Mouse (Mus musculus) hindbrain, embryonic 10.5 days (tissue): Measurements from ENCODE around the gene Pcsk4. TPM values are rescaled to one million over a fixed set of nuclear protein-coding genes. Genes with fewer than 3 reads are reported as not detected.
A peak's percentile ranks its signal among the peaks of the same experiment; 100 is the strongest.
"Not testable (repeated sequence)": the region's sequence is repeated elsewhere in the genome, so short reads cannot be mapped to it uniquely, and the experiment has no call there.

Source experiments
- DNase-seq: peaks from one replicate; pipeline ENCODE4 v3.0.0-alpha.2; 2017; ENCODE audit warnings: low spot score
- H3K27ac ChIP-seq: fragments of 300-500 bp; sonication (generic); 2 replicates; pipeline ENCODE4 v1.5.1; 2016; ENCODE audit warnings: mild to moderate bottlenecking, moderate library complexity
- H3K27me3 ChIP-seq: fragments of 300-500 bp; sonication (generic); 2 replicates; pipeline ENCODE4 v1.6.1; 2016; ENCODE audit warnings: mild to moderate bottlenecking; ENCODE audit not compliant: poor library complexity, insufficient read depth, severe bottlenecking
- H3K36me3 ChIP-seq: fragments of 300-500 bp; sonication (generic); 2 replicates; pipeline ENCODE4 v1.6.1; 2016; ENCODE audit warnings: mild to moderate bottlenecking, moderate library complexity
- H3K4me1 ChIP-seq: fragments of 300-500 bp; sonication (generic); replicated peaks from 2 replicates; pipeline ENCODE4 v1.6.1; 2016; ENCODE audit warnings: mild to moderate bottlenecking
- H3K4me3 ChIP-seq: fragments of 300-500 bp; sonication (generic); 2 replicates; pipeline ENCODE4 v1.5.1; 2016; ENCODE audit warnings: mild to moderate bottlenecking, moderate library complexity
- H3K9me3 ChIP-seq: fragments of 300-500 bp; sonication (generic); 2 replicates; pipeline ENCODE4 v1.6.1; 2016; ENCODE audit warnings: mild to moderate bottlenecking, moderate library complexity
- WGBS: fragments of 180-500 bp; shearing (Covaris S2); methylation state at CpG from one replicate; pipeline ENCODE4 v1.1.7; 2016; 5-methylcytosine and 5-hydroxymethylcytosine counted together
- polyA plus RNA-seq: library from polyadenylated mRNA; unstranded; fragments of >200 nt; fragmentation: Nextera tagmentation; extraction: Ambion mirVana; gene quantifications from 2 replicates; pipeline ENCODE4 v1.2.1, GENCODE M21; 2016

The Pcsk4 gene
- polyA plus RNA-seq, 1 experiment from 2014 or later = 3.3 TPM

GRCm38 (mm10) chr10:80357994-80358639, 28.8 kb upstream of the Pcsk4 start:
- Histone ChIP-seq H3K36me3 (no peaks in the 10 kb centered on the region), H3K9me3 (no peaks in the 10 kb centered on the region), H3K27ac (no peak overlapping the region), H3K4me1 (peaks cover 22% of the 10 kb centered on the region), H3K27me3 (peaks cover 97% of the 10 kb centered on the region), H3K4me3 (peak overlapping the region; percentile 34)
- no peak for DNase-seq
- WGBS = 9% methylated on average over 31 of the region's 31 CpGs

- WGBS = 34% methylated on average over 7 of the region's 7 CpGs
- H3K4me3 ChIP-seq = peak overlapping the region; percentile 34; the same call in 1 of the 2 replicates
- no peak overlapping the region for H3K27ac ChIP-seq
These were observed 28.0 kb upstream of the Pcsk4 start for GRCm38 (mm10) chr10:80357336-80357735.

DNA sequence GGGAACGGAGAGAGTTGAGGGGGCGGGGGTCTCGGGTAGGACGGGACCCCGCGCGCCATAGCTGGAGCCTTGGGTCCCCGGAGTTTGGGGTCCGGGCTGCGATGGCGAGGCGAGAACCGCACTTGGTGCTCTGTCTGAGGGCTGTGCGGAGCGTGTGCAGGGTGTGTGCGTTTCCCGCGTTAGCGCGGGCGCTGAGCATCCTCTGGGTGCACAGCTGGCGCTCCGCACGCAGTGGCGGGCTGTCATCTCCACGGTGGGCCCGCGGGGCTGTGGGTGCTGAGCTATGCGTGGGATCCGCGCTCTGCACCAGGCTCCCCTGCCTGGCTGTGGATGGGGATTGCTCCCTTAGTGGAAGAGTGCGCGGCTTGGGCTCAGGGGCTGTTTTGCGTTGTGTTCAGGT, 27.4 kb upstream of the Pcsk4 start:
- DNase-seq = no peak
- Histone ChIP-seq H3K27me3 (peaks cover 100% of the 10 kb centered on the region), H3K36me3 (no peaks in the 10 kb centered on the region), H3K4me3 (peak overlapping the region; percentile 45), H3K9me3 (no peaks in the 10 kb centered on the region), H3K27ac (no peak overlapping the region), H3K4me1 (peaks cover 22% of the 10 kb centered on the region)
- WGBS = 3% methylated on average over 34 of the region's 34 CpGs

More at GRCm38 (mm10) chr10:80357336-80357735, 28.0 kb upstream of the Pcsk4 start:
- peaks cover 22% of the 10 kb centered on the region for H3K4me1 ChIP-seq
- H3K9me3 ChIP-seq = no peaks in the 10 kb centered on the region
- H3K27me3 ChIP-seq = peaks cover 97% of the 10 kb centered on the region
- no peaks in the 10 kb centered on the region for H3K36me3 ChIP-seq
- no peak for DNase-seq

DNA sequence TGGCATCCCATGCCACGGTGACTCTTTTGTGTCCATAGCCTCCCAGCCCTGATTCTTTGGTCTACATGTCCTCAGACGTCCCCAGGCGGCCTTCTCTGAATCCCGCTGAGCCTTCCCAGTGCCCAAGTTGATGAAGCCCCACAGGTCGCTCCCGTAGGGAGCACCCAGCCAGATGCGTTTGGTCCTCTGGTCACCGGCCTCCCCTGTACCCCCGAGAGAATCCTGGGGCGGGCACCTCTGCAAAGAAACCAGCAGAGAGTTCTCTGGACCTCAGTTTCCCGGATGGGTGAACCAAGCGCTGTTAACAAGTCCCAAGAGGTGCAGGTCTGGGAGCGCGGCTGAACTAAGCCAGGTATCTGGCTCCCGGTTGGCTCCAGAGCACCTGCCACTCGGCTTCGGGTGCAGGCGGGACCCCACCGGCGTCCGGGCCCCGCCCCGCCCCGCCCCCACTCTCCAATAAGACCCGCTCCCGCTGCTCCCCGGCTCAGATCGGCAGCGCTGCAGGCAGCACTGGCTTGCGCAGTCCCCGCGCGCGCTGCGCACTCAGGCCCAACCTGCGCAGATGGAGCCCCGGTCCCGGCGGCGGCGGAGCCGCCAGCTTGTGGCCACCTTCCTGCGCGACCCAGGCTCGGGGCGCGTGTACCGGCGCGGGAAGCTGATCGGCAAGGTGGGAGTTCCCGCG, 26.8 kb upstream of the Pcsk4 start, which contains the start of gene Plk5:
Gene Plk5, plus strand, starts transcription at position 459 of the 682 bp plus-strand sequence.
- under 1% methylated on average over 53 of the region's 53 CpGs for WGBS

DNA sequence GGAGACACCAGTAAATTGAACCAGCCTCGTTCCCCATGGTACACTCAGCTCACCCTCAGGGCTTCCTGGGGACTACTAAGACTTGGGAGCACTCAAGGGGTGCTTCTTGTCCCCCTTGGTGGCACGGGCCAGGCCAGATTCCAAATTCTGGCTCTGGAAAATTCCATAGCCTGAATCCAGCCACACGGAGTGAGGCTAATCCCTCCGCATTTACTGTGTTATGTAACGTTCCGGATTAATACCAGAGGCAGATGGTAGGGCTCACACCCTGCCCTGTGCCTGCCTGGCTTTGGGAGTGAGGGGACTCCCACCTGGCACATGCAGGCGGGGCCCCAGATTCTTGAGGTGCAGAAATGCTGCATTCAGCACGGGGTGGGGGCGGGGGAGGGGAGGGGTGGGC, 26.1 kb upstream of the Pcsk4 start:
- no peaks in the 10 kb centered on the region for H3K36me3 ChIP-seq
- DNase-seq = no peak
- H3K9me3 ChIP-seq = no peaks in the 10 kb centered on the region
- H3K27me3 ChIP-seq = peaks cover 100% of the 10 kb centered on the region
- H3K4me1 ChIP-seq = peaks cover 23% of the 10 kb centered on the region
- 10% methylated on average over 9 of the region's 9 CpGs for WGBS
- no peak overlapping the region for H3K4me3 ChIP-seq
- H3K27ac ChIP-seq = no peak overlapping the region

More for the DNA sequence above, 26.8 kb upstream of the Pcsk4 start, which contains the start of gene Plk5:
- Histone ChIP-seq H3K9me3 (no peaks in the 10 kb centered on the region), H3K27me3 (peaks cover 100% of the 10 kb centered on the region), H3K27ac (no peak within 1 kb of the TSS), H3K4me1 (peaks cover 22% of the 10 kb centered on the region), H3K4me3 (peak within 1 kb of the TSS; percentile 45), H3K36me3 (no peaks in the 10 kb centered on the region)
- no peak for DNase-seq

GRCm38 (mm10) chr10:80352727-80353126, 23.4 kb upstream of the Pcsk4 start:
- H3K4me1 ChIP-seq = peaks cover 39% of the 10 kb centered on the region
- no peak overlapping the region for H3K27ac ChIP-seq
- no peak for DNase-seq
- 68% methylated on average over 8 of the region's 8 CpGs for WGBS
- no peak overlapping the region for H3K4me3 ChIP-seq
- peaks cover 100% of the 10 kb centered on the region for H3K27me3 ChIP-seq
- no peaks in the 10 kb centered on the region for H3K36me3 ChIP-seq
- no peaks in the 10 kb centered on the region for H3K9me3 ChIP-seq

DNA sequence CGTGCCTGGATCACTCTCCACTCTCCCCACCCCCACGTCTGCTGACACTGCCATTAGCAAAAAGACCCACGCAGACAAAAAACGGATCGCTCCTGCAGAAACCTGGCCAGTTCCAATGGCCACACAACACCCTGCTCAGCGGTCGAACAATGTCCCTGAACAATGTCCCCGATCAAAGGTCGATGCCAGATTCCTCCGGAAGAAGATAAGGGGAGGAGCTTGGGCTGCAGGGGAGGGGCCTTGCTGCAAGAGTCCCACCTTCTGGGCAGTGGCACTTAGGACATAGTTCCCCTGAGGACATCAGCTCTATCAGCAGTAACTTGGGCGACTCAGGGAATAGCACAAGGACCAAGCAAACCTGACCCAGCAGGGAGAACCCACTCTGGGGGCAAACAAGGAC, 22.6 kb upstream of the Pcsk4 start:
- WGBS = 23% methylated on average over 11 of the region's 11 CpGs
- Histone ChIP-seq H3K27ac (no peak overlapping the region), H3K9me3 (no peaks in the 10 kb centered on the region), H3K36me3 (no peaks in the 10 kb centered on the region), H3K4me1 (peaks cover 43% of the 10 kb centered on the region), H3K4me3 (no peak overlapping the region), H3K27me3 (peaks cover 100% of the 10 kb centered on the region)
- no peak for DNase-seq

- H3K9me3 ChIP-seq = no peaks in the 10 kb centered on the region
- 3% methylated on average over 7 of the region's 7 CpGs for WGBS
- peaks cover 31% of the 10 kb centered on the region for H3K4me1 ChIP-seq
- H3K4me3 ChIP-seq = peak overlapping the region; percentile 11; the same call in 1 of the 2 replicates
- peaks cover 100% of the 10 kb centered on the region for H3K27me3 ChIP-seq
- no peak overlapping the region for H3K27ac ChIP-seq
- no peaks in the 10 kb centered on the region for H3K36me3 ChIP-seq
- peak; percentile 89 for DNase-seq
These were observed 21.0 kb upstream of the Pcsk4 start for GRCm38 (mm10) chr10:80350292-80350691.

GRCm38 (mm10) chr10:80348981-80349380, 19.7 kb upstream of the Pcsk4 start:
- Histone ChIP-seq H3K36me3 (no peaks in the 10 kb centered on the region), H3K9me3 (no peaks in the 10 kb centered on the region), H3K27me3 (peaks cover 100% of the 10 kb centered on the region), H3K4me3 (peak overlapping the region; percentile 45), H3K4me1 (peaks cover 42% of the 10 kb centered on the region), H3K27ac (no peak overlapping the region)
- WGBS = 16% methylated on average over 26 of the region's 26 CpGs
- DNase-seq = no peak

DNA sequence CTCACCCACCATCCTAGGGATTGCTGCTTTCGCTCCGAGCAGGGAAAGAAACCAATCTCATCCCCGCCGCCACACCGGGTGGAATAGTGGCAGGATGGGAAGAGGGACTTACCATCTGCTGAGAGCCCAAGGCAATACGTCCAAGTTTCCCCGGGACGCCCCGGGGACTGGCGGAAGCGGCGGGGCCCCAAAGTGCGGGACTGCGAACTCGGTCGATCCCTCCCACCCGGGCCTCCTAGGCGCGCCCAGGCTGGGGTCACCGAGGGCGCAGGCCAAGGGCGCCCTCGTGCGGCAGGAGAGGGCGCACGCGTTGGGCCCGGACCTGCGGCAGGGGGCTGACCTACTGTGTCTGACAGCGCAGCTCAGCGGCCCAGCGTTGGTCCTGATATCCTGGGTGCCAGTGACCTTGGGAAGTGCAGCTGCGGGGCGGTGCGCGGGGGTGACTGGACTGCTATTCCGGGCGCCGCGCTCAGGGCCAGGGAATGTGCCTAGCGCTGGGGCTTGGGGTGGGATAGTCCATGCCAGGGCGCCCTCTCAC, 19.0 kb upstream of the Pcsk4 start, which contains the start of gene Adamtsl5:
Gene Adamtsl5, minus strand, starts transcription at position 169 of the 538 bp plus-strand sequence.
- DNase-seq = peak; percentile 68
- Histone ChIP-seq H3K4me1 (peaks cover 49% of the 10 kb centered on the region), H3K27ac (0 out of 2 replicates have a peak within 1 kb of the TSS, but pooled peaks have one; percentile 35), H3K36me3 (no peaks in the 10 kb centered on the region), H3K27me3 (peaks cover 100% of the 10 kb centered on the region), H3K9me3 (no peaks in the 10 kb centered on the region), H3K4me3 (peak within 1 kb of the TSS; percentile 45)
- WGBS = under 1% methylated on average over 42 of the region's 42 CpGs

- Histone ChIP-seq H3K4me3 (peak overlapping the region; percentile 45), H3K36me3 (no peaks in the 10 kb centered on the region), H3K27me3 (peaks cover 100% of the 10 kb centered on the region), H3K9me3 (no peaks in the 10 kb centered on the region), H3K4me1 (peaks cover 57% of the 10 kb centered on the region), H3K27ac (no peak overlapping the region)
- WGBS = 22% methylated on average over 17 of the region's 17 CpGs
- DNase-seq = no peak
These were observed 18.2 kb upstream of the Pcsk4 start for GRCm38 (mm10) chr10:80347514-80347967.

DNA sequence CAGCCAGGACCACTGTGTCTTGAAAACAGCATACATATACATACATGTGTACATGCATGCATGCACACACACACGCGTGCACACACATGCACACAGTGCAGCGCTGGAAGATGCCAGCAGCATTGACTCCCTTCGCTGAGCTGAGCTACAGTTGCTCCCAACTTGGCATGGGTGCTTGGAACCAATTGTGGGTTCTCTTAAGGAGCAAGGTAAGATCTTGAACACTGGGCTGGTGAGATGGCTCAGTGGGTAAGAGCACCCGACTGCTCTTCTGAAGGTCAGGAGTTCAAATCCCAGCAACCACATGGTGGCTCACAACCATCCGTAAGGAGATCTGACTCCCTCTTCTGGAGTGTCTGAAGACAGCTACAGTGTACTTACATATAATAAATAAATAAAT, 16.6 kb upstream of the Pcsk4 start:
- H3K36me3 ChIP-seq, H3K9me3 ChIP-seq, H3K4me3 ChIP-seq, DNase-seq, H3K27ac ChIP-seq: not testable (repeated sequence)
- 74% methylated on average over 6 of the region's 6 CpGs for WGBS
- peaks cover 73% of the 10 kb centered on the region for H3K4me1 ChIP-seq
- peaks cover 100% of the 10 kb centered on the region for H3K27me3 ChIP-seq

DNA sequence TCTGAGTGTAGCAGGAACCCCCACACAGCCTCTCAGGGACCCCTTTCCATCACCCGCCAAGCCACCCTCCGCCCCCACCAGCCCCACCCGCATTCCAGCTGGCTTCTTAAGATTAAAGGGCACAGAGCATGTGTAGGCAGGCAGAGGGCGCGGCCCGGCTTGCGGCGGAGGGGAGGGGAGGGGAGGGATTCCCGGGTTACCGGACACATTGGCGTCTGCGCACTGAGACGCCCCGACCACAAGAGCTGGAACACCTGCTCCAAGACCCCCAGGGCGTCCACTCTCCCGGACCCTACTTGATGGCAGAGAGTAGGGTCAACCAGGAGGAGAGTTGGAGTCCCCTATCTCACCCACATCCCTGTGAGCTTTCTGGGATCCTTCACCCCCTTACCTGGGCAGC, 15.8 kb upstream of the Pcsk4 start:
- Histone ChIP-seq H3K27ac (0 out of 2 replicates have a peak overlapping the region, but pooled peaks have one; percentile 23), H3K4me1 (peaks cover 75% of the 10 kb centered on the region), H3K9me3 (no peaks in the 10 kb centered on the region), H3K36me3 (no peaks in the 10 kb centered on the region), H3K4me3 (peak overlapping the region; percentile 32), H3K27me3 (peaks cover 100% of the 10 kb centered on the region)
- WGBS = 1% methylated on average over 15 of the region's 16 CpGs
- DNase-seq = no peak
